Mouse (Mus musculus) NIH3T3 (cell line): ENCODE measurements at regions not wholly inside any gene's neighbourhood (a gene's known extent, or its start where the extent isn't known, plus 50 kb on each side); places are given as distances from the start of the nearest gene placed in this dataset.

Experiments used
- DNase-seq: peaks from one replicate; pipeline ENCODE4 v3.0.0-alpha.2; 2012; ENCODE audit warnings: low read depth

DNA sequence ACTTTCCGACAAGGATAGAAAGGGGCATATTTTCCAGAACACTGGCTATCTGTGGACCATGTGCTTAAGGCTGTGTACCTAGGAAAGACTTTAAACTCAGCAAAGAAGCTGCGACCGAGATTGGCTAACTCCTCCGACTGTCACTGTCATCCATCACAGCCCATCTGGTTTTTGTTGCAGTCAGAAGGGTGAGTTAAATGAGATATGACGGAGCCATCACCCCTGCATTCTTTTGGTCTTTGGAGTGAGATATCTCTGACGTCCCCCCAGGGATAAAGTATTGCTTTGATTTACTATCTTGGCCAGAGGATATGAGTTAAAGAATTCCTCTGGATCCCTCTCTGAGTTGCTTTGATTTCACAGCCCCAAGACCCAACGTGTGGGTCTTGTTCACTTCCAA lies 160.0 kb upstream of the Ubash3b start:
- peak; percentile 76 for DNase-seq

DNA sequence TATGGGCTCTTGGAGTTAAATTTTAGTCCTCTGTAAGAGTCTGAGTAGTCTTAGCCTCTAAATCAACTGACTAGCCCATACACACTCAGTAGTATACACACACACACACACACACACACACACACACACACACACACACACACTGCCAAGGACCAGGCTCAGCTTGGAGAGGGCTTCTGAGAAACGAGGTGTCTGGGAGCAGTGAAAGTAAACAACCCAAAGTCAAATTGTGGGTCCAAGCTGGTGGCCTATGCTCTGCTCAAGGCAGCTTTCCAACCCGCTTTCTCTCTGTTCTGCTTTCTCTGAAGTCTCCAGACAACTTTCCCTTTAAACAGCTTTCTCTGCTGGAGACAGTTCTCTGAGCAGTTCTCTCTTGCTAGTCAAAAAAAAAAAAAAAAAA lies 157.6 kb upstream of the Ubash3b start:
- no peak for DNase-seq

DNA sequence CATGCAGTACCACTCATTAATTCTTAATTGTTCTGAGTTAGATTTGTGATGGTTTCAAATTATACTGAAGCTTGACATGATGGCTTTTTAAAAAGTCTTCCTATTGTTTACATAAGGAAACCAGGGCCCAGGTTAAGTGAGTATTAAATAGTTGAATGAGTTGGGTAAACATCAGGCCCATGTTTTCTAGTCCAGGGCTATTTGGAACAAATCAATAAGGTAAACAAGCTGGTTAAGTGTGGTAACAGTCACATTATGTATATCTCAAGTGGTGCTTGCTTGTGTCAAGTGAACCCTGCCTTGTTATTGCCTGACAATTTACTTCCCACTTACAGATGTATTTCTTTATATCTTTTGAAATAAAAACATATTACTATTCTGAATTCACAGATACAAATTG lies 144.7 kb upstream of the Ubash3b start:
- no peak for DNase-seq

DNA sequence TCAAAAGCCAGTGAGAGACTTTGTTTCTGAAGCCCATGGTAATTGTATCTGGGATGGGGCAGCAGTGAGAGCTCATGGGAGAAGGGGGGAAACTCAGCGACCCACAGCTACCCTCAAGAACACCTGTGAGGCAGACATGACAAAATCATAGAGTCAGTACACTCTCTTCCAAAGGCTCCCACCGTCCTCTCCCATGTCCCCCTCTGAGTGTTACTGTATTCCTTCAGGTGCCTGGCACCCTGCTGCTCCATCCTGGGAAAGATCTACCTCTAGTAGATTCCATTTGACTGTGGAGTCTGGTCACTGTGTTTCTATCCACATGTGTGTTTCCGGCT lies 142.0 kb upstream of the Ubash3b start:
- no peak for DNase-seq

DNA sequence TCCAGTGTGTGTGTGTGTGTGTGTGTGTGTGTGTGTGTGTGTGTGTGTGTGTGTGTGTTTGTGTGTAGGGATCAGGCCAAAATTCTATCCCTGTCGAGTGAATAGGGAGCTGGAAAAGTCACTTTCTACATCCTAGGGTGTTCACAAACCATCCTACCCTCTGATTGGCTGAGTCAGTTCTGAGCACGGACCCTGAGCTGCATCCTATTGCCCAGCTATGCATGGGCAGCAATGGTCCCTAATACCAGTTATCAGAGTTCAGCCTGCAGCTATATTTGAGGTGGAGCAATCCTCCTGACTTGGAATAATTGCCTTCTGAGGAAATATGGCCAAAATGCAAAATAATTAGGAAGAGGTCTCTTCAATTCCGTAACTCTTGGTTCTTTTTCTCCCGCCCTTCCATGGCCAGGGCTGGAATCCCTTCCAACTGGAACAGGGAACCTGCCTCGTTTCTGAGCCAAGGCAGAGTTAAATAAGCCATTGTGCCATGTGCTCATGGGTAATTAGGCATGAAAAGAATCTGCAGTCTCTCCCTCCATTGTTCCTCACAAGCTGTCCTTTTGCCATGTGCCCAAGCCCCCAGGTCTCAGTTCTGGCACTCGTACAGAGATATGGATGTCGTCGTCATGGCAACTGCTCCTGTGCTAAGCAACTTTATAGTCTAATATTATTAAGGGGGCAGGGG lies 141.5 kb upstream of the Ubash3b start:
- DNase-seq: no peak

DNA sequence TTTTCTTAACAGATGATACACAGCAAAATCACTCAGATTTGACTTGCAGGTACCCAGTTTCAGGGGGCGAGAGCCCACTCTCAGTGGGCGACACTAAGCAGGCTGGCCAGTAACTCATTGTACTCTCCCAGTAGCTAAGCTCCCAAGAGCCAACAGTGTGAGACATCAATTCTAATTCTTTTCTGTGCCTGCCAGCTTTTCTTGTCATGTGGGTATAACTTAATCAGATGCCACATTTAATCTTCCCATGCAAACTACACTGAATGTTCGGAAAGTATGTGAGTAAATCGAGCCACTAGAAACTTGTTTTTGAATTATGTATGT lies 124.6 kb upstream of the Ubash3b start:
- DNase-seq: no peak

DNA sequence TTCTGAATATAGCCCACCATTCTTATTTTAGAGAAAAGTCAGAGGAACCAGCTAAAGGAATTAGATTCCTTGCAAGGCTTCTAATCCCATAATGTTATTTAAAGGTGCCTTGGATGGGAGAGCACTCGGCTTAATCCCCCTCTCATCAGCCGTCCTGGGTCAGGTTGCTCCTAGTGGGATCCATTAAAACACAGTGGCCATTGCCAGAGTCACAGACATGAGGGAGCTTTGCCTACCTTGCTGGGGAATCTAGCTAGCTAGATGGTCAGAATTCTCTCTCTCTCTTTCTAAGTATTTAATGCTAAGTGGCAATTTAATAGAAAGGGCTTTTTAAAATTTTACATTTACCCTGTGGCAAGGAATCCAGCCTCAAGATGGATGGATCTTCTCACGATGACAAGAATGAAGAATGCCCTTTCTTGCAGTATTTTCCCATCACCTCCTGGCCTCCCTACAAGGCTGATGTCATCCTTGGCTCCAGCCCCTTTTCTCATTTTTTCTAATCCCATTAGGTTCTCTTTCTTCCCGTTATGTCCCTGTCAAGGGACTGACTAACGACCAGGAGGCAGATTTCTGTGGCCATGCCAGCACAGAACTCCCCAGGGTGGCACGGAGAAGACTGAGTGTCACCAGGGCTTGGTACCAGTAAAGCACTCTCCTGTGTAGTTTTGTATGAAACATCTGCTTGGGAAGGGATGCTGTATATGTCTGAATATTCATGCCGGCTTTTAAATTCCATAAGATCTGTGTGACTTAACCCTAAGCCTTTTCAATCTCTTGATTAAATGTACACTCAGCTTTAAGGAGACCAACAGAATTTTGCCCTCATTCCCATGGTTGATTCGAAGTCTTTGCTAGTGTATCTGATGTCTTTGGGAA lies 124.0 kb upstream of the Ubash3b start:
- DNase-seq: peak; percentile 38

DNA sequence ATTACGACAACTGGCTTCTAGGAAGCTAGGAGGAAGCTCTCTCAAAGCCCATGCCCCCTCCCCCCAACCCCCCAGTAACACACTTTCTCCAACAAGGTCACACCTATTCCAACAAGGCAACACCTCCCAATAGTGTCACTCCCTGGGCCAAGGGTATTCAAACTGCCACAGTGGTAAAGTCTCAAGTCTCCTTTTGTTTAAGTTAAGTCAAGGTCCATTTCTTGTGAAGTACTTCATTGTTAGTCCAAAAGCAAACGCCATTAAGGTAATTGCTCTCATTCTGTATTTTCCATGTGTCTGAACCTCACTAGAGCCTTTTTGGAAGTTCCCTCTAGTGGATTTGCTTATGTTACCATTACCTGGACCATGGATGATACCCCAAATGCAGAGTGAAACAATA lies 116.2 kb upstream of the Ubash3b start:
- no peak for DNase-seq

DNA sequence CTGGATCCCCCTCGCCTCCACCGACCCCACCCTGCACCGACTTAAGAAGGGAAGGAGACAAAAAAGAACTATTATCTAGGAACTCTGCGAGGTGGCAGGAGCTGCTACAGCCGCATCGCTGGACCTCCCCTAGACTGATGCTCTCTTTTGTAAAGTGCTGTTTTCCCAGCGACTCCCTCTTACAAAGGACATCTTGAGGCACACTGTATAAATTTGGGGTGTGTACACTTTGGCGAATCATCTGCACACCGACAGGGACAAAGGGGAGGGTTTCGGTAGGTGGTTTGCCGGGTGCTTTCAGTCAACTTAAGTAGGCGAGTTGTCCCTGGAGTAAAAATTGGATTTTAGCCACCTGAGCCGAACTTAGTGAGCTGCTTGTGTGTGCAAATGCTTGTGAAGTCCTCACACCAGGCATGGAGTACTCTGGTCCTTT lies 112.4 kb upstream of the Ubash3b start:
- peak; percentile 6 for DNase-seq

DNA sequence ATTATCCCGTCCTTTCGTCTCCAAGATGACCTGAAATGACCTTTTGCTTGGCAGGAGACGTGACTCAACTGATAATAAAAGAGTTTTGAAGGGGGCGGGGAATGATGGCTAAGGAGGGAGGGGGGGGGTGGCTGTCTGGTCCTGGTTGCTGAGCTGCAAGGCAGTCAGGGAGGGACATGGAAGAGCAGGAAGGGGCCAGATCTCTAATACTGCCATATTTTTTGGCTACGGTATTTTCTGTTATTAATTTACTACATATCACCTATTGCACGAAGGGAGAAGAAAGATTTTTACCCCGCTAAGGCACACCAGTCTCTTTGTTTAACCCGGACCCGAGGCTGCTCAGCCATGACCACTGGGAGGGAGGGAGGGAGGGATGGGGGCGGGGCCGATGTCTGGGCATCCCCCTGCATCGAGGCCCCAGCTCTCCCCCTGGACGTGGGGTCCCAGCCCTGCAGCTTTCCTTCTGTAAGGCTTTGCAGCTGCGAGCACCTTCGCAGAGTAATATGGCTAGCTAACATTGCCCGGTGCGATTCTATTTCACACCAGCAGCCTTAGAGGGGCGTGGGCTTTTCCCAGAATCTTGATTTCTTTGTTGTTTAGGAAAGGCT lies 111.8 kb upstream of the Ubash3b start:
- DNase-seq: peak; percentile 61

DNA sequence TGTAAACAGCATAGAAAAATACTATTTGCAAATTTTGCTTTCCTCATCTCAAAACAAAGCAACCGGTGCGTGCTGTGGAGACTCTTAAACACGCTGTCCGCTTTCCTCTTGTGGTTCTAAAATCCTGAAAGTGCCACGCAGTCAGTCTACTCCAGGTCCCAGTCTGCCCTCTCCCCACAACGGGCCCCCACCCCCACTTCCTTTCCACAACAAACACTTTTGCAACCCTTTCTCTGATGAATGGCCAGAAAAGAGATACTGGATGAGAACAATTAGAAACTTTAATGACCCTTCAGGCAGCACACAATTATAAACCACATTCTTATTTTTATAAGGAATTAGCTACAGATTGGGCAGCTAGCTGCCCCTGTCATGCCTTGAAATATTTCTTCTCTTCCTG lies 111.1 kb upstream of the Ubash3b start:
- peak; percentile 6 for DNase-seq

DNA sequence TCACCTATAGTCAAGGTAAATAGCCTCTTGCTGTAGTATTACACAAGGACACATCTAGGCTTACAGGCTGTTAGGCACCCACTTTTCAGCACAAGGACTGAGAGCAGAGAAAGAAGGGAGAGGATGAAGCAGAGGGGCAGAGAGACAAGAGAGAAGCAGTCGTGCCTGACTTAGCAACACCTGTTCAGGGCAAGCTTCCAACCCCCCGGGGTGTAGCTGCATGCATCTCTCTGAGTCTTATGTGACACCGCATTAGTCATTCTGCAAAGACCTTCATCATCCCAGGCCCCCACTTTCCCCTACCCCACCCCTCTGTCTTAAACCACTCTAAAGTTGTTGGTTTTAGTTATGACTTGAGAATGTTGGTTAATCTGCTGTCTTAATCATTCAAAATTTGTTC lies 106.6 kb upstream of the Ubash3b start:
- DNase-seq: no peak

DNA sequence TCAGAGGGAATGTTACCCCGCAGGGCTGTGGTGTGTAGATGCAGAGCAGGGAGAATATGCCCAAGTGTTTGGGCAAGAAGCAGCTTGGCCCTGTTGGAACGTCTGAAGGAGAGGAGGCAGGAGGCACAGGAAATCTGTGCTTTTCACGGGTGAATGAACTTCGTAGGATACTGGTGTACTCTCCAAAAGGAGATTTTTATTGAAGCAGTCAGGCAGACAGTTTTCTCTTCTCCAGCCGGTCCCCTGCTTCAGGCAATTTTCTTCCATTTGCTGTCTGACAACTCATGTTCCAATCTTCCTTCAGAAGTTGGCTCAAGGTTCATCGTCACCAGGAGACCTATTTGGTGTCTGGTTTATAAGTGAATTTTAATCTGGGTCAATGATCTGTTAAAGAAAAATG lies 103.0 kb upstream of the Ubash3b start:
- DNase-seq: no peak

DNA sequence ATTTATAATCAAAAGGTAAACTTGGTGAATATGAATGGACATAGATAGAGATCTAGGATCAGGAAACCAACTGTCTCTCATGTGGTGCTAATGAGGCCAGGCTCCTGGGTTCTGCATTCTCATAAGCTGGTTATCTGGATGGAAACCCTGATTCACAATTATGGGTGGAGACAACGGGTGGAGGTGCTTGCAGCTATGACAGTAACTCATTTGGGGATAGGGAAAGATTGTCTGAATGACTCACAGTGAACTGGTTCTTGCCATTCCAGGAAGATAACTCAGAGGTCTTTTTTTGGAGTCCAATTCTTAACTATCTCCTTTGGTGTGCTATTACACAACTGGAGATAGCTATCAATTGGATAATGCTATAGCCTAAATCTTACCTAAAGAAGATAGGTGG lies 95.7 kb upstream of the Ubash3b start:
- DNase-seq: peak; percentile 30

DNA sequence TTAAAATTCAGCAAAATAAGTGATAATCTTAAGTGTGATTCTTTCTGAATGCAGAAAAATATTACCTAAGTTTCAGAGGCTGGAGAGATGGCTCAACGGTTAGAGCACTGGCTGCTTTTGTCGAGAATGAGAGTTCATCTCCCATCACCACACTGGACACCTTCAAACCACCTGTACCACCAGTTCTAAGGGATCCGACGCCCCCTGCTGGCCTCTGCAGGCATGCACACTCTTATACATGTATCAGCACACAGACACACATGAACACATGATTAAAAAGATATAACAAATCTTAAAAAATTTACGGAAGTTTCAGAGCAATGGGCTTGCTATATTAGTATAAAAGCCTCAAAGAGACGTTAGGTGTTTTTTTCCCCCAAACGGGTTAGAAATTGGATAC lies 80.9 kb upstream of the Ubash3b start:
- DNase-seq: no peak

DNA sequence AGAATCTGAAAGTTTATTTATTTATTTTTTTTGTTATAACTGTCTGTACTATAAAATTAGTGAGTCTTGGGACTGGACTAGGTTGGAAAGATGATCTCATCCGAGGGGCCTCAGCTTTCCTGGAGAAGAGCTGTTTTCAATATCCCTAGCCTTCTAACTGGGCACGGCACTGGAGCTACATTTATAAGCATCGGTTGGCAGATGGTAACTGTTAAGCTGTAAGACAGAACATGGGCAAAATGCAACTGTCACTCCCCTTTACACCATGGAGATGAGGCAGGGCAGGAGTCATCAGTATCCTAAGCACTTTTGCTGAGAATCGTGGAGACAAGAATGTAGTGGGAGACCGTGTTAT lies 77.6 kb upstream of the Ubash3b start:
- DNase-seq: no peak

DNA sequence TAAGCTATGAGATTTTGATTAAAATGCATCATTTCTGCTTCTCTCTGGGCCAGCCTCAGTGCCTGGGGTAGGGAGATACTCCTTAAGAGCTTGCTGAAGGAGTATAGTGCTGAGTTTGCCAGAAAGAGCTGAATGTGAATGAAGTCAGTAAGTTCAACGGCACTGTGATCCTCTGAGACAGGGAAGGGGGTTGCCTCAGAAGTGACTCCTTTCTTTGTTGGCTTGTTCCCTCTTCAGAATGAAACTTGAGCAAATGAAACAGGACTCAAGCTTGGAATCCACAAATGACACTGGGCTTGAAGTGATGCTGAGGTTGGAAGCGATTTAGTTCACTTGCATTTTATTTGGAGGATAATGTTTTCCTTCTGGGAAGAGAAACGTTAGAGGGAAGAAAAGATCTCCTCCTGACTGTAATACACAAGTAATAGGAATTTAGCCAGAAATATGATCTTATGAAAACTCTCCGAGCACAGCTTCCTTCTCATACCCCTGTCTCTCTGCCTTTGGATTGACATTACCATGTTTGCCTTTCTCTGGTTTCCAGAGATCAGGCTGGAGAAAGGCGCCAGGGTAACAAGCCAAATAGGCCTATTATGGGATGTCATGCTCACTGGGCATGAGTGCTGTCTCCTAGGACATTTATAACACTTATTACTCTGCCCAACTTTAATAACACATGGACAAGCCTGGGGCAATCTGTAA lies 77.0 kb upstream of the Ubash3b start:
- DNase-seq: peak; percentile 41

DNA sequence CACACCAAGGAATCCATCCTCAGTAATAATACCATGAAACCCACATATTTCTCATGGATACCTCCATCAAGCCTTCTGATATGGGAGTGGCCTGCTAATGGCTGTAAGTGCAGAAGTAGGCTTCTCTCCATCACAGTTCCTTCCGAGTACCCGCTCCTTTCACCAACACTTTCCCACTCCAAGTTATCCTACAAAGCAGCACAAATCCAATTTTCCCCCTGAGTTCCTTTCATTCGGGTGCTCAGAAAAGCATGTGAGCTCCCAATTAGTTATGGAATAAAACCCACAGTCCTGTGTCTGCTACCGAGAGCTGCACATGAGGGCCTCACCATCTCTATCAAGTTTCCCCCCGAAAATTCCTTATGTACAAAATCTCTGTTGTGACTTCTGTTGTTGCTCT lies 75.8 kb upstream of the Ubash3b start:
- no peak for DNase-seq

DNA sequence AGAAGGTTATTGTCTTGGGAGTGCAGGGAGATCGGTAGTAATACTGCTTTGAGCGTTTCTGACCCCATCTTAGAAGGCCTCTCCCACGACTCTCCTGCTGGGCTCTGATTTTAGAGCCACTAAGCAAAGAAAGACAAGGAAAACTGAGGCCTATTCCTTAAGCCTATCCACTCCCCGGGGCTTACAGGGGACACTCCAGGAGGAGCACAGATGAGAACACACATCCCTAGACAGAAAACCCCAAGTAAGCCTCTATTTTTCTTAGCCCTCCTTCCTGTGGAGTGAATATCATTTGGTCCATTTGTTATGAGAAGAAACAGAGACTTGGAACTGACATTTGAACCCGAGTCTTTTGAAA lies 67.7 kb upstream of the Ubash3b start:
- DNase-seq: no peak

DNA sequence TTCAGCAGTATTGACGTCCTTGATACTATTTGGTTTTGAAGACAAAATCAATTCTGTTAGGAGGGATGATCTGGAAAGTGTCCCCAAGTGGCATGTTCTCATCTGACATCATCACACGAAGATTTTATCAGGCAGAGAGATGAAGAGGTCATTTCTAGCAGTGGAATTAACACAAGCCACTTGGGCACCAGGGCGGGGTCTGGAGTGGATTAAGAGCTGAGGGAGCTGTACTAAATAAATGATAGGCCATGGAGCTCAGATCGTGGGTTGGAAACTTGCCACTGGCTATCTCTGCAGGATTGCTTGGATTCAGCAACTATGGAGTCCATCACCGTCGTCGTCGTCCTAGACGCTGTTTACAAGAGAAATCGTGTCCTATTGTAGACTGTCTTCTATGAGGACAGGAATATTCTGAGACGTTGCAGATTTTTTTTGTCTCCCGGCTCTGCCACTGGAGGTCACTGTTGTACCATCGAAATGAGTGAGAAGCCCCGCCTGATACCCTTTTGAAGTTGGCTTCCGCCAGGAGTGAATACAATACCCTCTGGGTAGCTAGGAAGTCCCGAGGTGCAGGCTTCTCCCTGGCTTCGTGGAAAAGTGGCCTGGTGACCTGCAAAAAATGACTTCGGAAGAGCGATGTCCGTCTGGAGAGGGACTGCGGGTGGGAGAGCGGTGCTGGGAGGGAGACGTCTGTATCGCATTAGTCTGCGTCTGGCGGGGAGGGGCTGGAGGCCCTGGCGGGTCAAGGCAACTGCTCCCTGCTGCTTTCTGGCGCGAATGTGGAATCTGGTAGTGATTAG lies 67.1 kb upstream of the Ubash3b start:
- peak; percentile 92 for DNase-seq

DNA sequence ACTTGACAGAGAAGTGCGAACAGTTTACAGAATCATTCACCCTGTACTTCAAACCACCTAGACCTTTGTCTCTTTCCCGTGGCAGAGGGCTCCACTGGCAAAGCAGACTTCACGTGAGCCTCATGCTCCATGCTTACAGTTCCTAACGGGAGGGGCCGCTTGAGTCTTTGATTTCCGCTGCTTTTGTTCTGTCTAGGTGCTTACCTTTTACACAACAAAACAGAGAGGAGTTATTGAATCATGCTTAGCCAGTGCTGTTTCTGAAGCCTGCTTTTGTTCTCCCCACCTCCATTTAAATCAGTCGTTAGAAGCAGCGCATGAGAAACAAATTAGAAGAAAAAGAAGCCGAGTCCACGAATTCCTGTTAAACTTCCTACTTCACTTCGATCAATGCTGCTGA lies 61.9 kb upstream of the Ubash3b start:
- DNase-seq: no peak

DNA sequence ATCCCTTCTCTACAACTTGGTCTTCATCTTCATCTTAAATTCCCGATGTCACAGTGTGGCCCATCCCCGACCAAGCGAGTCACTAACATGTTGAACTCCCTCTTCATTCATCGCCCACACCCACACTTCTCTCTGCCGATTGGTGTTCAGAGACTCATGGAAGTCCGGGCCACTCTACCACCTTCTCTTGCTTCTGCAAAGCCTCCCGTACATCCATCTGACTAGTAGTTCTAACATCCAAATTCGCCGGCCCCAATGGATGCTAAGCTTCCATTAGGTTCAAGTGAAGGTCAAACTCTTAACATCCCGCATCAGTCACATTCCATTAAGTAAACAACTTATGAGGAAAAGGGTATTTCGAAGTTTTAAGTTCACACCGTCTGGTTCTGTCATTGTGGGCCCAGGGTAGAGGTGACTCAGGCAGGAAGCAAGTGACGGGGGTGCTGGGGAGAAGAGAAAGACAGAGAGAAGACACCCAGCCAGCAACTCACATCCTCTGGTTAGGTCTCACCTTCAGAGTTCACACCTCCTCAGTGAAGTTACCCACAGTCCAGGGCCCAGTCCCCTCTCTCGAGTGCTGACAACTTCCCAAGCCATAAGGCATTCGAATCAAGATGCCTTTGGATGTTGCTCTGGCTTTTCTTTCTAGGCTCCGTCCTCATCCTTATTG lies 61.0 kb upstream of the Ubash3b start:
- no peak for DNase-seq
